Mouse (Mus musculus) neural tube, postnatal 0 days (tissue): ENCODE measurements around the gene Kpna7. TPM values are rescaled to one million over a fixed set of nuclear protein-coding genes. Genes with fewer than 3 reads are reported as not detected.

ENCODE experiments used
- polyA plus RNA-seq: library from polyadenylated mRNA; unstranded; fragments of >200 nt; fragmentation: Nextera tagmentation; extraction: Ambion mirVana; gene quantifications from 2 replicates; pipeline ENCODE4 v1.2.1, GENCODE M21; 2015

Kpna7 gene
- not detected in 2 replicates for polyA plus RNA-seq

GRCm38 (mm10) chr5:145083632-145084451 lies at the start of gene Kpna7, which contains the start of gene Arpc1a:
Gene Kpna7 (minus strand): TSS chr5:145084030.
Gene Arpc1a (plus strand): TSS chr5:145083830.

GRCm38 (mm10) chr5:145114071-145114605 lies 30.3 kb upstream of the Kpna7 start, which contains the start of gene Arpc1b:
Gene Arpc1b (plus strand): TSS chr5:145114215.

DNA sequence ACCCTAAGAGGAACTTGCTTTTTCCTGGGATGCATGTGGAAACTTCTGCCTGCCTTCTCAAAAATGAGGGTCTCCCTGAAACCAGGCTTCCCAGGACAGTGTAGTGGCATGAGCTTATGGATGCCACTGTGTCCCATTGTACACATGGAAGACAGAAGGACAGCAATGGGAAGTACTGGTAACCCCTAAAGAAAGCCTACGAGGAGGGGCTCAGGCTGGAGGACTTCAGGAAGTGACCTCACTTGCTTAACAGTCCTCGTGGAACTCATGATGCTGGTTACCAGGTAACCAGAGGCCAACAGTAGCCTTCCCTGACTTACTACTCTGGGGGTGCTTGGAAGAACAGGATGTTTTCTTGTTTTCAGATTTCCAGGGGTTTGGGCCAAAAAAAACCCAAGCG lies 41.1 kb downstream of the Kpna7 start, which contains the start of gene 1700018F24Rik:
1700018F24Rik (plus strand) TSS at position 301 of the 400 bp plus-strand sequence.

GRCm38 (mm10) chr5:145032391-145032790 lies 51.4 kb downstream of the Kpna7 start, which contains the start of gene Gm4871:
Gene Gm4871 (minus strand): TSS chr5:145032754.

DNA sequence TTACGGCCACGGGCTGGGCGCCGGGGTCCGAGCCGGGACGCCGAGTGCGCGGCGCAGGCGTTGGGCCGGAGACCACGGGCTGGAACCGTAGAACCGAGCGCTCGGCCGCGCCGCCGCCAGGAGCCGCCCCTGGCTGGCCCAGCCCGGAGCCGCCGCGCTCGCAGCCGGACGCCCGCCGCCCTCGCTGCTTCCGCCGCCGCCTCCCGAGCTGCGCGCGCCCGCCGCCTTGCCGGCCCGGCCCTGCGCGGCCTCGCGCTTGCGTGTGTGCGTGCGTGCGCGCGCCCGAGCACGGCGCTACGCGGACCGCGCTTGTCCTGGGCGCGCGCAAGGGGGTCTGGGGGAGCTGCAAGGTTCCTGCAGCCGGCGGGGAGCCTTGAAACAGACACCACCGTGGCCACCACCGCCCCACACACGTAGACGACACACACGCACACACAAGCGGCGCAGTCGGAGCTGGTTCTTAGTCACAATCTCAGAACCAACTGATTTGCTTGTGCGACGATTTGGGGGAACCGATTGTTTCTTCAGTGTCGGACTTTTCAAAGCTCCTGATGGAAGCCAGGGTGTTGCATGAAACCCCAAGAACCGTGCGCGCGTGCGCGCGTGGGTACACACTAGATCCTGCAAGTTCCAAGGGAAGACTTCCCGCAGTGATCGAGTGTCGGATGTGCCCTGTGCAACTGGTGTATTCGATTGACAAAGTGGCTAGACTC lies 118.0 kb downstream of the Kpna7 start, which contains the start of gene Smurf1:
Smurf1 (minus strand) TSS at position 209 of the 713 bp plus-strand sequence.

Other genes with a start within 250 kb of the Kpna7 start
- 19.0 and 20.7 TPM in 2 replicates for gene Smurf1, start 118.2 kb downstream of the Kpna7 start, polyA plus RNA-seq
- gene Gm4871, start 51.3 kb downstream of the Kpna7 start, polyA plus RNA-seq: not detected in 2 replicates
- gene 1700018F24Rik, start 41.0 kb downstream of the Kpna7 start, polyA plus RNA-seq: not detected in 2 replicates
- gene Arpc1a, start 200 bp downstream of the Kpna7 start, polyA plus RNA-seq: 212 and 225 TPM in 2 replicates
- 129 and 138 TPM in 2 replicates for gene Arpc1b, start 30.2 kb upstream of the Kpna7 start, polyA plus RNA-seq
- 114 and 120 TPM in 2 replicates for gene Pdap1, start 56.2 kb upstream of the Kpna7 start, polyA plus RNA-seq
- gene Bud31, start 56.3 kb upstream of the Kpna7 start, polyA plus RNA-seq: 161 and 164 TPM in 2 replicates
- gene Ptcd1, start 83.1 kb upstream of the Kpna7 start, polyA plus RNA-seq: 13.3 and 15.1 TPM in 2 replicates
- 33.0 and 39.3 TPM in 2 replicates for gene Cpsf4, start 83.2 kb upstream of the Kpna7 start, polyA plus RNA-seq
- 712 and 773 TPM in 2 replicates for gene Atp5j2, start 108.0 kb upstream of the Kpna7 start, polyA plus RNA-seq
- gene Zkscan14, start 117.8 kb upstream of the Kpna7 start, polyA plus RNA-seq: 10.7 and 10.8 TPM in 2 replicates
- gene Zkscan5, start 120.5 kb upstream of the Kpna7 start, polyA plus RNA-seq: 9.7 and 10.1 TPM in 2 replicates
- 22.1 and 22.7 TPM in 2 replicates for gene Zfp655, start 147.7 kb upstream of the Kpna7 start, polyA plus RNA-seq
- 1.1 and 1.7 TPM in 2 replicates for gene Zscan25, start 196.5 kb upstream of the Kpna7 start, polyA plus RNA-seq